Mouse (Mus musculus) lung, postnatal 14 days (tissue): ENCODE measurements around the gene Pmm1.
"Not testable (repeated sequence)": the region's sequence is repeated elsewhere in the genome, so short reads cannot be mapped to it uniquely, and the experiment has no call there.

Experiments used
- DNase-seq: peaks from one replicate; pipeline ENCODE4 v3.0.0; 2021

Gene Pmm1

GRCm38 (mm10) chr15:81925760-81926445 lies 34.8 kb downstream of the Pmm1 start, which contains the start of gene Polr3h:
Gene Polr3h, minus strand, starts transcription at chr15:81926240.
- DNase-seq, result peak; percentile 95

DNA sequence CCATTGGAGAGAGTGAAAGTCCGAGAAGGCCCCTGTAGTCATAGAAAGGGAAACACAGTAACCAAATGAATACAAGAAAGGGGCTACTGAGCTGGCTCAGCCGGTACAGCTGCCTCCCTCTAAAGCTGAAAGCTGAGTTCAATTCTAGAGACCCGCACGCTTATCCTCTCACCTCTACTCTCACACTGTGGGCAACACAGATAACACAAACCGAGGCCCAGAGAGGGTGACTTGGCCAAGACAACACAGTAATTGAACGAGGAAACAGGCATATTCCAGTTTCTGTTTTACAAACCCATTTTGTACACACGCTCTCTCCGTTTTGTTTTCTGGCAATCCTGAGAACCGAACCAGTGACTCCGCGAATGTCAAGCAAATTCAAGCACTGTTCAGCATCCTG lies 35.8 kb downstream of the Pmm1 start:
- no peak for DNase-seq

GRCm38 (mm10) chr15:81921255-81921654 lies 39.5 kb downstream of the Pmm1 start:
- DNase-seq, result no peak

GRCm38 (mm10) chr15:81920546-81921217 lies 40.0 kb downstream of the Pmm1 start:
- no peak for DNase-seq

- no peak for DNase-seq
Measured at GRCm38 (mm10) chr15:81919062-81919461, 41.7 kb downstream of the Pmm1 start.

- DNase-seq, result peak; percentile 85
Measured at GRCm38 (mm10) chr15:81917621-81918463, 42.9 kb downstream of the Pmm1 start.

GRCm38 (mm10) chr15:81917201-81917600 lies 43.5 kb downstream of the Pmm1 start:
- no peak for DNase-seq

GRCm38 (mm10) chr15:81915663-81916062 lies 45.1 kb downstream of the Pmm1 start:
- DNase-seq, result no peak

GRCm38 (mm10) chr15:81914668-81915067 lies 46.1 kb downstream of the Pmm1 start:
- no peak for DNase-seq

DNA sequence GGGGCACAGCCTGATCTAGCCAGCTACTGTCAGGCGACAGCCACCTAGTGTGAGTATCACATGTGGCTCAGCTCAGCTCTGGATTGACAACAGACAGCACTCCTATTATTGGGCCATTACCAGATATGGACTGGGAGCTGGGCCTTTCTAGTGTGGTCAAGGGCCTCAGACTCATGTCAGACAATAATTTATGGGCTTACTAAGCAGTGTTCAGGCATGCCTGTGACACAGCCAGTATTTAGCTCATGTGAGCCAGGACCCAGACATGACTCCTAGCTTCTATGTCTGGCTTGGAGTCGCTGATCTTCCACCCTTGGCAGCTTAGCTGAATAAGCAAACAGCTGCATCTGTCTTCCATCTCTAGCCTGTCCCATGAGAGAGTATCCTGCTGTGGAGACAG lies 48.2 kb downstream of the Pmm1 start:
- DNase-seq, result no peak

DNA sequence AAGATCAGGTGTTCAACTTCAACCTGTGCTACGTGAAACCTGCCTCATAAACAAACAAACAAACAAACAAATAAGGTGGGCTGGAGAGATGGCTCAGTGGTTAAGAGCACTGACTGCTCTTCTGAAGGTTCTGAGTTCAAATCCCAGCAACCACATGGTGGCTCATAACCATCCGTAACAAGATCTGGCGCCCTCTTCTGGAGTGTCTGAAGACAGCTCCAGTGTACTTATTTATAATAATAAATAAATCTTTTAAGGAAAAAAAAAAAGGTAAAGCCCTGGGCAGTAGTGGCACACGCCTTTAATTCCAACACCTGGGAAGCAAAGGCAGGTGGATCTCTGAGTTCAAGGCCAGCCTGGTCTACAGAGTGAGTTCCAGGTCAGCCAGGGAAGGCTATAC lies 52.0 kb downstream of the Pmm1 start:
- DNase-seq, result not testable (repeated sequence)

- no peak for DNase-seq
Measured at GRCm38 (mm10) chr15:81907953-81908352, 52.8 kb downstream of the Pmm1 start.

- peak; percentile 88 for DNase-seq
Measured at GRCm38 (mm10) chr15:81904939-81905338, 55.8 kb downstream of the Pmm1 start.
